Mouse (Mus musculus) mature B cell (primary cell): ENCODE results near the gene 1700021F05Rik.

Source experiments
- in situ Hi-C: fragments of 300-500 bp; cut with MboI; formaldehyde crosslinking; loops from 2 replicates; pipeline ENCODE4 v1.14.3; 2019

1700021F05Rik gene

GRCm38 (mm10) chr10:43483426-43483995 is 57.3 kb downstream of the 1700021F05Rik start:
- in situ Hi-C loops, result no loop called here

DNA sequence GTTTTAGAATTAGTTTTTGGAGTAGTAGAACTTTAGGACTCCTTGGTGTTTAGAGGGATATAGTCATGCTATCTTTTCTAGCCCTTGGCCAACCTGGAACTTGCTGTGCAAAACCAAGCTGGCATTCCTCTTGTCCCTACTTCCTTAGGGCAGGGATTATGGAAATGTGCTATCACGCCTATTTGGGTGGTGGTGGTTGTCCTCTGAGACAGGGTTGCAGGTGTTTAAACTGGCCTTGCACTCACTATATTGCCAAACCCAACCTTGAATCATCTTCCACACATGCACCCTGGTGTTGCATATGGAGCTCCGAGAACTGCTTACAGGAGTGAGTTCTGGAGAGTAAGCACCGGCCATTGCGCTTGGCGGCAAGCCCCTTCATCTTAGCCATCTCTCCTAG is 58.8 kb downstream of the 1700021F05Rik start:
- in situ Hi-C loops, result no loop called here

DNA sequence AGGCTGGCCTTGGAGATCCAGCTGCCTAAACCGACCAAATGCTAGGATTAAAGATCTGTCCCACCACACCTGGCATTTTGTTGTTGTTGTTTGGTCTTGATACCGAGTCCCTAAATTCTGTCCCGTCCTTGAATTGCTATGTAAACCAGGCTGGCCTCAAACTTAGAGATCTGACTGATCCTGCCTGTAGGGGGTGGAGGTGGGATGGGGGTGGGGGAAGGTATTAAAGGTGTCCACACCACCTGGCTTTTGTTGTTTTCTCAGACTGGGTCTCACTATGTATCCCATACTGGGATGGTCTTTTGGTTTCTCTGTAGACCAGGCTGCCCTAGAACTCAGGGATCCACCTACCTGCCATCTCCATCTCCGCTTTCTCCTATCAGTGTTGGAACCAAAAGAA is 59.6 kb downstream of the 1700021F05Rik start:
- in situ Hi-C loops, result no loop called here

DNA sequence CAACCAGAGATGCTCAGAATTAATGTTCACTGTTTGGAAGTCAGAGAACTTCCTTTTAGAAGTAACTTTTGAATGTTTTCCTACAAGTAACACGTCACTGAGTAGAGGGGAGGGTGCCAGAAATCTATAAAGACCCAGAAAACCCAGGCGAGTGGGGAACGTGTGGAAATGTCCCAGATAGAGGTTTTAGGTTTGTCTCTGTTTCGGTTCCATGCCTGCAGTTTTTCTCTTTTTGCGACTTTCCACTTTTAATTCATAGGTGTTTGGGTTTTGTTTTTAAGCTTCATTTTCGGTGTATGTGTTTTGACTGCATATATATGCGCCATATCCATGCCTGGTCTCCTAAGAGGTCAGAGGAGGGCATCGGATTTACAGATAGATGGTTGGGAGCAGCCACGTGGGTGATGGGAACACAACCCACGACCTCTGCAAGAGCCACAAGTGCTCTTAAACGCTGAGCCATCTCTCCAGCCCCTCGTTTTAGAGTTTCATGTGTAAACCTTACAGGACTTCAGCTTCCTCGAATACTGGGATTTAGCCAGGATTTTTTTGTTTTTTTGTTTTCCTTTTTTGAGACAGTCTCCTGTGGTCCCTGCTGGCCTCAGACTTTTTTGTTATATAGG is 60.5 kb downstream of the 1700021F05Rik start:
- in situ Hi-C loops, result no loop called here

DNA sequence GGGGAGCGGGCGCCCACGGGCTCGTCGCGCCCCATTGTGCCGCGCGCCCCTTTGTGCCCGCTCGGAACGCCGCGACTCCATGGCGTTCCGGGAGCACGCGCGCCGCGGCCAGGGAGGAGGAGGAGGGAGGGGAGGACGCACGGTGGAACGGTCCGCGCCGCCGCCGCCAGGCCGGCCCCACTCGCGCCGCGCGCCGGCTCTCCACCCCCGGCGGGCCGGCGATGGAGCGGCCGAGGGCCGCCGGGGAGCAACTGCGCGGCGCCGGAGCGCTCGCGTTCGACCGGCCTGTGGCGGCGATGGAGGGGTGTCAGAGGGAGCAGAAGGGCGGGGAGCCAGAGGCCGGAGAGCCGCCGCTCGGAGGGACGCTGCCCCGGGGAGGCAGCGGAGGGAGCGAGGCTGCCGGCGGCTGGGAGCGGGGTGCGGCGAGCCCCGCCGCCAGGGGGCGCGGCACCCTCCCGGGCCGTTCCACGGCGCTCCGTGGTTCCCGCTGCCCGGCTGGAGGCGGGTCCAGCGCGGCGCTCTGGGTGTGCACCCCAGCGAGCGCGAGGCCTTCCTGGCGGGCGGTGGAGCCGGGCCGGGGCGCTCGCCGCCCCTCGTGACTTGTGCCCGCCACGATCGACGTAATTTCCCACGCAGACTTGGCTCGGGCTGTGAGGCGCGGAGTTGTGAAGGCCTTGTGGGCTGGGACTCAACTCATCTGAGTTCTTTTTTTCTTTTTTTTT is 61.2 kb downstream of the 1700021F05Rik start:
- in situ Hi-C loops, result no loop called here

- in situ Hi-C loops, result no loop called here
Measured at GRCm38 (mm10) chr10:43478751-43479435, 61.9 kb downstream of the 1700021F05Rik start, which contains the start of gene Bend3. Gene Bend3, plus strand, starts transcription at chr10:43478831.

GRCm38 (mm10) chr10:43477865-43478681 is 62.7 kb downstream of the 1700021F05Rik start:
- in situ Hi-C loops, result no loop called here

- in situ Hi-C loops, result no loop called here
Measured at GRCm38 (mm10) chr10:43477459-43477858, 63.3 kb downstream of the 1700021F05Rik start.

DNA sequence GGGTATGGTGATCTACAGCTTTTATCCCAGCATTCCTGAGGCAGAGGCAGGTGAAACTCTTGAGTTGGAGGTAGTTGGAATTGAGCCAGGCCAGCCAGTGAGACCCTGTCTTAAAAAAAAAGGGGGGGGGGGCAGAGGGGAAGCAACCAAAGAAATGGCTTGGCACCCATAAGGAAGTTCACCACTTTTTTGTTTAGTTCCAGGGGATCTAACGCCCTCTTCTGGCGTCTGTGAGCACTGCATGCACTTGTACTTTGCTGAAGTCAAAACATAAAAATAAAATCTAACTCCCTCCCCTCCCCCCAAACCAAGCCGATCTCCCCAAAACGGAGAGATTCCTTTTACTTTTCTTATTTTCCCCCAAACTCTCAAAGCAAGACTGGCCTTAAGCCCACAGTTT is 65.4 kb downstream of the 1700021F05Rik start:
- in situ Hi-C loops, result no loop called here
